Mouse (Mus musculus) ovary, adult 18-20 months (tissue): ENCODE measurements at regions not wholly inside any gene's neighbourhood (a gene's known extent, or its start where the extent isn't known, plus 50 kb on each side); places are given as distances from the start of the nearest gene placed in this dataset.

ENCODE experiments used
- DNase-seq: peaks from one replicate; pipeline ENCODE4 v3.0.0; 2022; ENCODE audit warnings: low spot score, mixed read lengths

GRCm38 (mm10) chr13:48094275-48095035, 166.6 kb upstream of the Id4 start:
- no peak for DNase-seq

DNA sequence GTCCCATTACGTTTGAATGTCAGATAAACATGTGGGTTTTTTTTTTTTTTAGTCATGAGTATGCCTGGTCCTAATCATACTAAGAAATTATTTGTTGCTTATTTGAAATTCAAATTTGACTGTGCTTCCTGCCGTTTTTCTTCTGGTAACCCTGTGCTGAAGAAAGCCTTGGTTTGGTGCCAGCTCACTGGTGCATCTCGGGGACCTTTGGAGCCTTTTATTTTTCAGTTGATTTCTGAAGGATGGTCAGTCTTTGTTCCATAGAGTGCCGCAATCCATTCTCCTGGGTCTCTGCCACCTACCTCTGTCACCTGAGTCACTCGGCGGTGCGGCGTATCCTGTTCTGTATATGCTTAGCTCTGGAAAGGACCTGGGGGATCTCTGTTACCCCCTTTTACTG, 158.9 kb upstream of the Id4 start:
- no peak for DNase-seq

DNA sequence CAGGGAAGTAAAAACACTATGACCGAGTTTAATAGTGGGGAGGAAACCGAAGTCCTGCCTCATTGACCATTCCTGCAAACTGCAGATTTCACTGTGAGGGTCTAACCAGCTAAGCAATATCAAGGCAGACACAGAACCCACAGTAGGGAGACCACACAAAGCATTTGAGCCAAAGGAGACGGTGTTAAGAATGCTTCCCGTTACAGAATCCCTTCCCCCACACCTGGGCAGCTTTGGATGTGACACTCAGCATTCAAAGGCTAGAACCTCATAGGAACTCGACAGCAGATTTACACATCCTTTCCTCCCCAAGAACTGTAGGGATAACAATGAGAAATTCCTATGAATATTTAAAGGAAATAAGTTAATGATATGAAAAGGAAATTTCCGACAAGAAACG, 158.5 kb upstream of the Id4 start:
- no peak for DNase-seq

- no peak for DNase-seq
Measured at GRCm38 (mm10) chr13:48104766-48105165, 156.3 kb upstream of the Id4 start.

- DNase-seq = no peak
Measured at GRCm38 (mm10) chr13:48106946-48107345, 154.1 kb upstream of the Id4 start.

DNA sequence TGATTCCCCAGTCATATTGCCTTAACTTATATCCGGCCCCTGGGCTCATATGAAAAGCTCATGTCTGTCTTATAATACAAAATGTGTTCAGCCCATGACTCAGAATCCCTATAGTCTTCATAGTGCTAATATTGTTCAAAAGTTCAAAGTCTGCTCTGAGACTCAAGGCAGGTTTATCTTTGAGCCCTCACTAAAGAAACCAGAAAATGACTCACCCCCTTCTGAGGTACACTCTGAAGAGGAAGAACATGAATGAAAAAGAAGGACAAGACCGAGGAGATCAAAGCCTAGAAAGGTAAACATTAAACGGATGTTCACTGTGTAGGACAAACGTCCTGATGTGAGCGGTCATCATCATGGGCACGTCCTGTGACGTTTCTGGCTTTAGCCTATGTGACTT, 145.1 kb upstream of the Id4 start:
- no peak for DNase-seq

DNA sequence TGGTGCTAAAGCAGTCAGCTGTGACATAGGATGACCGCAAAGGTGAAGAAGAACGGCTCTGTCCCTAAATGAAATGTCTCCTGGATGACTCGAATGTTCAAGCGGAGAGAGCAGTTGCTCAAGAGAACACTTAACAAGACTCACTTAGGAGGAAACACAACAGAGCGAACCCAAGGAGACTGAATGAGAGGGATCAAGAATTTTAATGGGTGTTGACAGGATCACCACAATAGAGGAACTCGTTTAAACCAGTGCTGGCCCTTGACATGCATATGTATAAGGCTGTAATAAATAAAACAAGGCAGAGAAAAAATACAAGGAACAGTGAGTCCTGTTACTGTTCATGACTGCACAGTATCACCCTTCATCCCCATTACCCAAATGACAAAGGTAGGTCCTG, 134.4 kb upstream of the Id4 start:
- no peak for DNase-seq

- peak; percentile 37 for DNase-seq
Measured at GRCm38 (mm10) chr13:48130724-48131123, 130.3 kb upstream of the Id4 start.

GRCm38 (mm10) chr13:48131681-48132080, 129.3 kb upstream of the Id4 start:
- no peak for DNase-seq

DNA sequence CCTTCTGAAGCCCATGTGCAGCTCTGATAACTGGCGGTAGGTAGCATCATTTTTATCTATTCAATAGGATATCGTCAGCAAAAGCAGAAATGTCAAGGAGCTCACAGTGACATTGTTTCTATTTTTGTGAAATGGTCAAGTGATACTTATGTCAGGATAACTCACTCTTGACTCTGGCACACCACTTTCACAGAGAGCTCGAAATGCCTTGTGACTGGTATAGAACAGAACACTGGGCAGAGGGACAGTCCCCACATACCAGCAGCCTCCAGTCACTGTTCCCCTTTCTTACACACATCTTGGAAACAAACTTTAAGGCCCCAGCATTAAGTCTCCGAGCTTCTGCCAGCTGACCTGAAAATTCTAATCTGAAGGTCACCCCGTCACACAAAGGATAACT, 115.1 kb upstream of the Id4 start:
- DNase-seq = no peak

DNA sequence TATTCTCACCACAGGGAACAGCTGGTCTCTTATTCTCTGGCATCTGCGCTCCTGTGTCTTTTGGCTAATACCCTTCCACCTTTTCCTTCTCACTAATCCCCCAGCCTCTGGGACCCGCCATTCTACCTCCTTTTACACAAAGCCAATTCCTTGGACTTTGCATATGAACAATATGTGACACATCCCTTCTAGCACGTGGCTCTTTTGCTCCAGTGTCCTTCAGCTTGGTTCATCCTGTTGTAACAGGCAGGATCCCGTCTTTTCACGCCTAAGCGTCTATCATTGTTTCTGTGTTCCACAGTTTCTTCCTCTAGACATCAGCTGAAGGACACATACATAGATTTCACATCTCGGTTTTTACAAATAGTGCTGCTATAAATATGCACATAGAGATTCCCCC, 114.0 kb upstream of the Id4 start:
- DNase-seq = no peak

GRCm38 (mm10) chr13:48153248-48153647, 107.8 kb upstream of the Id4 start:
- DNase-seq = no peak

GRCm38 (mm10) chr13:48153684-48154413, 107.2 kb upstream of the Id4 start:
- no peak for DNase-seq

DNA sequence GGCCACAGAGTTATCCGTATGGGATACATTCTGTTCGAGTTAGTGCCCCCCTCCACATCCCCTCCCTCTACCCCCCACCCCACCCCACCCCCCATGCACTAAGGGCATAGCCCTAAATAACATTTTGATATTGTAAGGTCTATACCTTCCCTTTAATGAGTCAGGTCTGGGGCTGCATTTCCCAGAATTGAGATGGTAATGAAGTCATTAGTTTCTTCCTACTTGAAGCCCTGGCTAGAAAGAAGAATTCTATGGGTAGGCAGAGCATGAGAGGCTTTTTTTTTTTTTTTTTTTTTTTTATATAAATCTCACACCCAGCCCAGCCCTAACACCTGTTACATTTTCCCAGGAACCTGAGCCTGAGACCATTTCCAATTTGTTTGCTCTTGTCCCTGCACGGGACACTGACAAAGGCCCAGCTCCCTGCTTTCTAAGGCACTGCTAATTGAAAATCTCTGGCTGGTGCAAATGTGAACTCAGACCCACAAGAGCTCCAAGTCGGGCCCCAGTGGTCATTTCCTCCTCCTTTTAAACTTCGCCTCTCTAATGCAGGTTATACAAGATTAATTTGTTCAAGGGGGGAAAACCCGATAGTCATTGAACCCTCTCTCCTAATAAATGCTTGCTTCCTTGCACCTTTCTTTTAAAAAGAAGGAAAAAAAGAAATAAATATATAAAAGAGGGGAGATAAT, 106.5 kb upstream of the Id4 start:
- DNase-seq = no peak

DNA sequence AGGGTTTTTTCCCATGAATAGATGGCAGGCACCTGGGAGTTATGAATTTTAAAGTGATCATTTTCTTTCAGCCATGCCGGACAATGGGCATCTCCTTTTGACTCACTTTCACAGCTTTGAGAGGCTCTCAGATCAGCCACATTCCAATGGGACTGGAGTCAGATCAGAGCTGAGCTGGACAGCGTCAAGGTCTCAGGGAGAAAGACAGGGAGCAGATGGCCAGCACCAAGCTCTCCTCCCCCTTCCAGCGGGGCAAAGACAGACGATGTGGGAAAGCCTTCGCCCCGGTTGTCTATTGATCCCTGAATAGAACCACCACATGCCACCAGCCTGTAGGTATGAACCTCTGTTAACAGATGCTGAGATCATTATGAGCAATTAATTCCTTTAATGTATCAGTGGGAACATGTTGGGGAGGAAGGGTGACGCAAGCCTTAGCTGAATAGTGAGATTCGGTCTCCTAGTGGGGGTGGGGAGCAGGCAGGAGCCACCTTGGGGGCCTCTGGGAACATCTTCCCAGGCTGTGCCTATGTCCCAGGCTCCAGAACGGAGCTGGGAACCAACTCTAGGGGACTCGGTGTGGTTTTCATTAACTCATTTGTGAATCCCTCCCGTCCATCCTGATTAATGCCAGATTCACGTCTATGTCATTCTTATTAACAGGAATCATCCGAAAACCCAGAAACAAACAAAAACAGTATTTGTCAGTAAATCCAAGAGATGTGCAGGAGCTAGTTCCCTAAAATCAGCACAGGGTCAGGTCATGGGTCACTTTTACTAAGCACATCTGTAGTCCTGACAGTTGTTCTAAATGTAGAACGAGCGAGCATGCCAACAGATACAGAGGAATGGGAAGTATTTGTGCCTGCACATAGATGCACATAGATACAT, 101.8 kb upstream of the Id4 start:
- peak; percentile 2 for DNase-seq

- DNase-seq = no peak
Measured at GRCm38 (mm10) chr13:48160161-48160560, 100.9 kb upstream of the Id4 start.

- no peak for DNase-seq
Measured at GRCm38 (mm10) chr13:48161339-48161738, 99.7 kb upstream of the Id4 start.

- no peak for DNase-seq
Measured at GRCm38 (mm10) chr13:48164586-48164985, 96.4 kb upstream of the Id4 start.

GRCm38 (mm10) chr13:48165838-48166237, 95.2 kb upstream of the Id4 start:
- no peak for DNase-seq

DNA sequence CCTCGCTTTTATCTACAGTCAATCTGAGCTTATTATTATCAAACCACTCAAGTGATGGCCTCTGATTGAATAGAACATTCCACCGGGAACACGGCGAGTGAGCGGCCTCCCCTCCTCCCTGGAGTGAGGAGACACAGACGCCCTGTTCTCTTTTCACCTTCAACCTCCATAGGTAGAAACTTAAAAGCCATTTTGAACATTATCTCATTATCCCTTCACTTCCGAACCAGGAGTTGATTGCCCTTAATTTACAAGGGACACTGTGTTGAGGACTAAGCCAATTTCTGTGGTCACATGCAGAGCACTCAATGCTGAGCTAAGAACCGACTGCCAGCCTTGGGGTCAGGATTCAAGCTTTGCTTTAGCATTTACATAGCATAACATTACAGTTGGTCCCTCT, 93.1 kb upstream of the Id4 start:
- DNase-seq = no peak

GRCm38 (mm10) chr13:48171309-48171953, 89.6 kb upstream of the Id4 start:
- DNase-seq = no peak

DNA sequence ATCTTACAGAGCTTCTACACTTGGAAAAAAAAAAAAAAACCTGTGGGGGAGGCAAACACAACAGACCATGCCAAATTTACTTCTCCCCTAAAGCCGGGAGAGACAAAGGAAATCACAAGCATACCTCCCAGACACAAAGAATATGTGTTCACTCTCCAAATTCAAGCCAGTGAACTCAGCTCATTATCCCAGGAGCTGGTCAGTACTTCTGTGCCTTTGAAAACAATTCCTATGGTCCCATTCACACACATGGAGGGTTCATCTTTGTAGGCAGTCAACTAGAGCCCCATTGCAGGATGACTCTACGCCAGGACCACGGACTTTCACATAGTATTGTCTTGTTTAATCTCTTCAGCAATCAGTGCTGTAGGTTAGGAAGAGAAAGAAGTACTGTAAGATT, 89.0 kb upstream of the Id4 start:
- DNase-seq = no peak
